Mouse (Mus musculus) 3T3-L1 (cell line): ENCODE results near the gene Pigh.

Source experiments
- DNase-seq: peaks from one replicate; pipeline ENCODE4 v3.0.0-alpha.2; 2015; ENCODE audit warnings: low read depth, low spot score

The Pigh gene

GRCm38 (mm10) chr12:79089182-79089812 lies at the start of gene Pigh:
Gene Pigh, minus strand, starts transcription at chr12:79089651.
- DNase-seq = peak; percentile 85

- DNase-seq = no peak
Measured at GRCm38 (mm10) chr12:79138999-79139398, 49.5 kb upstream of the Pigh start.

- no peak for DNase-seq
Measured at GRCm38 (mm10) chr12:79136949-79137348, 47.5 kb upstream of the Pigh start.

- no peak for DNase-seq
Measured at GRCm38 (mm10) chr12:79135105-79135504, 45.7 kb upstream of the Pigh start.

- no peak for DNase-seq
Measured at GRCm38 (mm10) chr12:79134676-79135075, 45.2 kb upstream of the Pigh start.

GRCm38 (mm10) chr12:79131706-79132460 lies 42.4 kb upstream of the Pigh start:
- peak; percentile 65 for DNase-seq

GRCm38 (mm10) chr12:79131178-79131675 lies 41.8 kb upstream of the Pigh start:
- DNase-seq = no peak

GRCm38 (mm10) chr12:79130299-79131177 lies 41.1 kb upstream of the Pigh start, which contains the start of gene Arg2:
Gene Arg2, plus strand, starts transcription at chr12:79130777.
- DNase-seq = no peak

GRCm38 (mm10) chr12:79122820-79123219 lies 33.4 kb upstream of the Pigh start:
- DNase-seq = peak; percentile 56

GRCm38 (mm10) chr12:79118991-79119390 lies 29.5 kb upstream of the Pigh start:
- no peak for DNase-seq

GRCm38 (mm10) chr12:79105312-79105711 lies 15.9 kb upstream of the Pigh start:
- DNase-seq = no peak

GRCm38 (mm10) chr12:79104544-79104943 lies 15.1 kb upstream of the Pigh start:
- peak; percentile 18 for DNase-seq

GRCm38 (mm10) chr12:79103773-79104172 lies 14.3 kb upstream of the Pigh start:
- DNase-seq = no peak

GRCm38 (mm10) chr12:79097106-79097752 lies 7.8 kb upstream of the Pigh start:
- DNase-seq = peak; percentile 69

- peak; percentile 65 for DNase-seq
Measured at GRCm38 (mm10) chr12:79092569-79092968, 3.1 kb upstream of the Pigh start.

GRCm38 (mm10) chr12:79073362-79073761 lies 16.1 kb downstream of the Pigh start:
- DNase-seq = no peak

- no peak for DNase-seq
Measured at GRCm38 (mm10) chr12:79072576-79072975, 16.9 kb downstream of the Pigh start.

GRCm38 (mm10) chr12:79070736-79071333 lies 18.6 kb downstream of the Pigh start:
- DNase-seq = no peak

- DNase-seq = no peak
Measured at GRCm38 (mm10) chr12:79069916-79070315, 19.5 kb downstream of the Pigh start.

GRCm38 (mm10) chr12:79069187-79069608 lies 20.3 kb downstream of the Pigh start:
- no peak for DNase-seq

- no peak for DNase-seq
Measured at GRCm38 (mm10) chr12:79068306-79068705, 21.1 kb downstream of the Pigh start.
